Mouse (Mus musculus) T-cell, adult 2 months (primary cell): Measurements from ENCODE around the gene Paqr7.

Source experiments
- DNase-seq: peaks from one replicate; pipeline ENCODE4 v3.0.0; 2022; ENCODE audit warnings: low spot score

Paqr7 gene

GRCm38 (mm10) chr4:134503686-134504357 is 7.3 kb downstream of the Paqr7 start:
- no peak for DNase-seq

GRCm38 (mm10) chr4:134505303-134505789 is 8.8 kb downstream of the Paqr7 start:
- no peak for DNase-seq

- DNase-seq, result no peak
These were observed 9.6 kb downstream of the Paqr7 start for GRCm38 (mm10) chr4:134505966-134506594.

- no peak for DNase-seq
These were observed 10.2 kb downstream of the Paqr7 start for GRCm38 (mm10) chr4:134506713-134507112.

- DNase-seq, result no peak
These were observed 13.9 kb downstream of the Paqr7 start for GRCm38 (mm10) chr4:134510396-134510795.

- peak; percentile 66 for DNase-seq
These were observed 14.4 kb downstream of the Paqr7 start, which contains the start of gene Aunip for GRCm38 (mm10) chr4:134510845-134511411. Gene Aunip, plus strand, starts transcription at chr4:134510999.

GRCm38 (mm10) chr4:134511730-134512129 is 15.2 kb downstream of the Paqr7 start:
- DNase-seq, result no peak

GRCm38 (mm10) chr4:134512798-134513197 is 16.3 kb downstream of the Paqr7 start:
- no peak for DNase-seq

- DNase-seq, result no peak
These were observed 17.9 kb downstream of the Paqr7 start for GRCm38 (mm10) chr4:134514309-134514930.

- DNase-seq, result no peak
These were observed 19.1 kb downstream of the Paqr7 start for GRCm38 (mm10) chr4:134515614-134516013.

GRCm38 (mm10) chr4:134516981-134517380 is 20.5 kb downstream of the Paqr7 start:
- DNase-seq, result no peak

- DNase-seq, result no peak
These were observed 21.2 kb downstream of the Paqr7 start for GRCm38 (mm10) chr4:134517719-134518118.

GRCm38 (mm10) chr4:134518541-134518940 is 22.0 kb downstream of the Paqr7 start:
- DNase-seq, result no peak

- DNase-seq, result no peak
These were observed 22.8 kb downstream of the Paqr7 start for GRCm38 (mm10) chr4:134519281-134519680.

GRCm38 (mm10) chr4:134523447-134523846 is 26.9 kb downstream of the Paqr7 start:
- no peak for DNase-seq

- DNase-seq, result no peak
These were observed 29.3 kb downstream of the Paqr7 start for GRCm38 (mm10) chr4:134525806-134526205.

GRCm38 (mm10) chr4:134526220-134526619 is 29.7 kb downstream of the Paqr7 start:
- DNase-seq, result no peak

GRCm38 (mm10) chr4:134532928-134533327 is 36.4 kb downstream of the Paqr7 start:
- DNase-seq, result no peak

GRCm38 (mm10) chr4:134533421-134533820 is 36.9 kb downstream of the Paqr7 start:
- no peak for DNase-seq

GRCm38 (mm10) chr4:134534124-134534886 is 37.8 kb downstream of the Paqr7 start:
- peak; percentile 79 for DNase-seq

GRCm38 (mm10) chr4:134534932-134535786 is 38.7 kb downstream of the Paqr7 start, which contains the start of gene Mtfr1l:
Gene Mtfr1l, minus strand, starts transcription at chr4:134535387.
- DNase-seq, result peak; percentile 95
